Mouse (Mus musculus) C2C12 (cell line): ENCODE results near the gene Mgmt.

Experiments used
- CEBPB ChIP-seq: IDR thresholded peaks from one replicate; pipeline ENCODE4 v1.6.1; 2011; ENCODE audit warnings: low read depth, mild to moderate bottlenecking, control low read depth, moderate library complexity
- CTCF ChIP-seq: IDR thresholded peaks from one replicate; pipeline ENCODE4 v1.5.1; 2011; ENCODE audit not compliant: control insufficient read depth, insufficient read depth, insufficient read length
- MAX ChIP-seq: IDR thresholded peaks from one replicate; pipeline ENCODE4 v1.6.1; 2011; ENCODE audit warnings: mild to moderate bottlenecking, control low read depth
- MYOG ChIP-seq: IDR thresholded peaks from one replicate; pipeline ENCODE4 v1.6.1; 2011; ENCODE audit not compliant: control insufficient read depth, insufficient read length; ENCODE audit errors: extremely low read depth
- USF1 ChIP-seq: IDR thresholded peaks from one replicate; pipeline ENCODE4 v1.6.1; 2011; ENCODE audit warnings: low read depth, mild to moderate bottlenecking, control low read depth, moderate library complexity

DNA sequence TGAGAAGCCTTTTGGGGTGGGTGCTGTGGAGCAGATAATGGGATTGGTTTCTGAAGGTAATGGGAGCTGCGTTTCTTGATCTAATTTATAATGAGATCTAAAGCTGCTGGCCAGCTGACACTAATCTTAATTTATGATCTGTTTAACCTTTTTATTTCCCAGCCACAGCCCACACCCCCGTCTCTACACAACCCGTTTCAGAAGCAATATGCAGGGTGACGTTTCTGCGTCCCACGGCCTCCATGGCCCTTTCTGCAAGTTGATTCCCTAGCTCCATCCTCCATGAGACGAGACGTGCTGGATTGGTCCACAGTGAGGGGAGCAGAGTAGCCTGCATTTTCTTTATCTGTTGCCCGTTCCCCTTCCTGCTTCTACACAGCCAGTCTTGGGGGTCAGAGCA is 31.8 kb downstream of the Mgmt start:
- TF ChIP-seq MAX (no peak), CEBPB (no peak), USF1 (no peak), CTCF (no peak), MYOG (no peak)
